Mouse (Mus musculus): ENCODE data around the gene Klrd1.

GRCm38 (mm10) chr6:129608372-129608771 is 16.8 kb downstream of the Klrd1 start:
- TF ChIP-seq POLR2A (IDR thresholded peaks at IDR 0.05; ENCODE audit: low read depth, low read length) (no peak), CTCF (IDR thresholded peaks at IDR 0.05; ENCODE audit: extremely low read depth, insufficient read depth, insufficient read length, insufficient replicate concordance) (no peak)

All from spleen, adult 2 months (tissue).